Mouse (Mus musculus) heart, adult 2 months (tissue): ENCODE results near the gene Scarf2.
A peak's percentile ranks its signal among the peaks of the same experiment; 100 is the strongest.

Source experiments
- CTCF ChIP-seq: fragments of 200-600 bp; IDR thresholded peaks from 2 replicates; pipeline ENCODE4 v1.8.1; 2022; ENCODE audit warnings: antibody characterized with exemption, mild to moderate bottlenecking, moderate library complexity
- EP300 ChIP-seq: fragments of 200-500 bp; IDR thresholded peaks from 2 replicates; pipeline ENCODE4 v1.6.1; 2011; ENCODE audit warnings: low read depth, low read length, control low read depth; ENCODE audit not compliant: insufficient read depth
- POLR2A ChIP-seq: fragments of 200-500 bp; IDR thresholded peaks from 2 replicates; pipeline ENCODE4 v1.6.1; 2011; ENCODE audit warnings: mild to moderate bottlenecking, low read depth, low read length, control low read depth; ENCODE audit not compliant: insufficient read depth

GRCm38 (mm10) chr16:17802839-17803674 lies 6.0 kb downstream of the Scarf2 start:
- TF ChIP-seq CTCF (peak; percentile 39), POLR2A (no peak), EP300 (no peak)
